Mouse (Mus musculus) brain, embryonic 14.5 days (tissue): ENCODE data around the gene BC067074. TPM values are rescaled to one million over a fixed set of nuclear protein-coding genes. Genes with fewer than 3 reads are reported as not detected.
A peak's percentile ranks its signal among the peaks of the same experiment; 100 is the strongest.
"Not testable (repeated sequence)": the region's sequence is repeated elsewhere in the genome, so short reads cannot be mapped to it uniquely, and the experiment has no call there.

Source experiments
- DNase-seq: peaks from one replicate; pipeline ENCODE4 v3.0.0-alpha.2; 2011; ENCODE audit warnings: low read depth
- CTCF ChIP-seq: fragments of 200-500 bp; IDR thresholded peaks from 2 replicates; pipeline ENCODE4 v1.5.1; 2012; ENCODE audit warnings: inconsistent platforms, mild to moderate bottlenecking, moderate library complexity, borderline replicate concordance; ENCODE audit not compliant: insufficient read depth, insufficient read length; ENCODE audit errors: extremely low read depth
- POLR2A ChIP-seq: fragments of 200-500 bp; IDR thresholded peaks from 2 replicates; pipeline ENCODE4 v1.6.1; 2012; ENCODE audit warnings: mild to moderate bottlenecking, inconsistent platforms, borderline replicate concordance; ENCODE audit not compliant: poor library complexity, insufficient read depth, insufficient read length, severe bottlenecking; ENCODE audit errors: extremely low read depth
- polyA plus RNA-seq: library from polyadenylated mRNA; depleted of rRNA; stranded (reverse); fragments of >200 nt; gene quantifications from 2 replicates; pipeline ENCODE4 v1.2.3, GENCODE M21; 2012

Gene BC067074
- polyA plus RNA-seq, 1 experiment = 2.7 TPM

DNA sequence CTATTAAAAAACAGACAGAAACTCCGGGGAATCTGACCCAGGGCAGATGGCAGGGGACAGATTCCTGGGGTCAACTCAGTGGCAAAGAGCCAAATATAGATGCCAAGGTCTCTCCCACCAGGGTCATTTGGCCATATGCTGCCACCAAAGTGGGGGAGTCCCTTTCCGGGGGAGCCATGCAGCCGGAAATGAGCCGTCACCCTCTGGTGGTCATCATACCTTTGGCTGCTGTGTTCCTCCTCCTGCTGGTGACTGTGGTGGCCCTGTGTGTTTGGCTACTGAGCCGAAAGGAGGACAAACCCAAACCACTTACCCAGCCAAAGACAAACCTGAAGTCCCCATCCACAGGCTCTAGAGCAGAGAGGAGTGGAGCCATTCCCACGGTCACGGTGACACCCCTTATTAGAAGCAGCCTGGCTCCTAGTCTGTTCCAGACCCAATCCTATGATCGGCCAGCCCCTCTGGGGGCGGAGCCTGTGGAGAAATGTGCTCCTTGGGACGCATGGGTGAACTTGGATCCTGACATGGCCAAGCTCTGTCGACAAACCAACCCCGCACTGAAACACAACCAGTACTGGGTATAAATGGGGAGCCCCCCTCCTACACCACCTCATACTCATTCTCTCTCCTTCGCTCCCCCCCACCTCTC is 76.1 kb downstream of the BC067074 start:
- DNase-seq = no peak
- no peak for TF ChIP-seq POLR2A
- TF ChIP-seq CTCF = no peak

DNA sequence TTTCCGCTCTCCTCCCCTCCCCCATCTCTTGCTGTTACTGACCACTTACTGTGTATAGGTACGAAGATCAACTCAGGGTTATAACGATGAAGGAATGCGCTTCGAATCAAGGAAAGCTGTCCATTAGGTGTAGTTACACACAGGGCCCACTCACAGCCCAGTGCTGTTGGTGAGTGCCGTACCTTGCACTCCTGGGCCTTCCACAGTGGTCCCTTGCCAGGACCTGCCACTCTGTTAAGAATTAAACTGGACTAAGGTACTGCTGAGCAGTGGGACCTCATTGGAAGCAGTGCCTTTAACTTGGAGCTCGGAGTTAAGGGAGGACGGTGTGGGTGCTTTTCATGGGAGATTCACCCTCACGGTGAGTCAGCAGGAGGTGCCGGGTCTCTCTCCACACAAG is 76.7 kb downstream of the BC067074 start:
- DNase-seq = no peak
- TF ChIP-seq CTCF = no peak
- TF ChIP-seq POLR2A = no peak

DNA sequence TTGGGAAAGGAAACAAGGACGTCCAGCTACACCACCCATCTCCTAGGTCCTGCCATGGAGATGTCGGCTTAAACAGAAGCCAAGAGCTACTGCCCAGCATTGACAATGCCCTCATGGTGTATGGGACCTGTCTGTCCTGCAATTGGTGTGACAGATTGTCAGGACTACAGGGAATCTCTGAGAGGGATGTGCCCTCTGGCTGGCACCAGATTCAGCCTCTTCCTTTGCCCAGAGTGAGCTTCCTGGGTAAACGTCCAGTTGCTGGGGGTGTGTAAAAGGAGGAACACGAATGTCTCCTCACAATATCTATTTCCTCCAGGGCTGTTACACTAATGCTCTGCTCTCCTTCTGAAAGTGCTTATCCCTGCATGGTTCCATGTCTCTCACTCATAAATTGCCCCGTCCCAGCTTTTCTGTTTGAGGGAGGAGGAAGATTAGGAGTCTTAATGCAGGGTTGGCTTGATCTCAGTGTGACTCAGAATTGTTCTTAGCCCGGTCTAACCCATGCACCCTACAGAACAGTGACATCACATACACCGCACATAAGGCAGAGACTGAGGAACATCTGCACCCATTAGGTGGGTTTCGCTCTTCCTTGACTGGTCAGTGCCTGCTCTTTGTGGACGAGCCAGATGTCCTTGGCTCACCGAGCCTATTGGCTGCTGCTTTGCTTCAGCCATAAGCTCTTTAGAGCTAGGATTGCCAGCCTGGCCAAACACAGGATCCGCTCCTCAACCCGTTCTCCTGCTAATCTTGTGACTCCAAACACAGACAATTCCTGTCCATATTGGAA is 80.5 kb downstream of the BC067074 start:
- TF ChIP-seq POLR2A = no peak
- no peak for TF ChIP-seq CTCF
- DNase-seq = no peak

DNA sequence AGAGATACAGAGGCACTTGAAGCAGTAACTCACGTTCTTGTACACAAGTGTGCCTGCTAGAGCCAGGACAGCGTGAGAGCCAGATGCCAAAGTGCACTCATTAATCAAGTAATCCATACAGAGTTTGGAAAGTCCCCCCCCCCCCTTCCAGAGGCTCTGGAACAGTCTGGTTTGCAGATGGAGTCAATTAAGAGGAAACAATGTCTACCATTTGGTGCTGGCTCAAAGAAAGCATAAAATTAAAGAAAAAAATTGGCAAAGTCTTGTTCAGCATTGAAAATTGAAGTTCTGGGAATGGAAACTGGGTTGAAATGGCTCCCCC is 81.1 kb downstream of the BC067074 start:
- DNase-seq = peak; percentile 71
- no peak for TF ChIP-seq POLR2A
- TF ChIP-seq CTCF = no peak

DNA sequence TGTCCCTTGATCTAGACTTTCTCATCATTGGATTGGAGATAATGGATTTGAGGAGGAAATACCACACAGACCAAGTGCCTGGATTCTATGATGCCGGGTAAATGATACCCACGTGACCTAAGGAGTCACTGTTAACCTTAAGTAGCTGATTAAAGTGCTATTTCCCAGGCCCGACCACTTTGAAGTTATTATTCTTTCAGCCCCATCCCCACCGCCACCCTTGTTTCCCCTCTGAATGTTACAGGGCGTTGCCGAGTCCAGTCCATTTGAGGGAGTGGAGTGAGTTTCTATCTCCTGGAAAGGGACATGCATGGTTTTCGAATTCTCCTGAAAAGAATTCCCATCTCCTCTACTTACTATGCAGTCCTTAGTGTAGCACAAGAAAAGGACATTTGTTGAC is 84.7 kb downstream of the BC067074 start:
- TF ChIP-seq POLR2A (no peak), CTCF (no peak)
- no peak for DNase-seq

DNA sequence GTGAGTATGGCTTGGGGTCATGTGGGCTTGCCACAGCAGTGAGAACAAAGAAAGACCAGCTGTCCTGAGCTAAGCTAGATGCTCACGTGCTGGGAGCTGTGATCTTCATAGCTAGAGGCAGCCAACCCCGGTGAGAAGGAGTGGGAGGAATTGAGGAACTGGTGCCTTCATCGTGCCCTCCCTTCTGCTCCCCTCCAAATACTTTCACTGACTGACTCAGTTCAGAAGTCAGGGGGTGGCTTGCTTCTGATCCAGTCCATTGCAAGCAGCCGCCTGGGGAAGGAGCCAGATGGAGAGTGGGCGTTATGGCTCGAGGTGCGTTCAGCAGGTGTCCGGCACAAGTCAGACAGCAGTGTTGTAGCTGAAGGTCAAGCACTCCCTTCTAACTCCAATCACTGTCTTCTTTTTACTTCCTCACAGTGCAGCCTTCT is 86.0 kb downstream of the BC067074 start:
- DNase-seq = no peak
- TF ChIP-seq CTCF = no peak
- TF ChIP-seq POLR2A = no peak

DNA sequence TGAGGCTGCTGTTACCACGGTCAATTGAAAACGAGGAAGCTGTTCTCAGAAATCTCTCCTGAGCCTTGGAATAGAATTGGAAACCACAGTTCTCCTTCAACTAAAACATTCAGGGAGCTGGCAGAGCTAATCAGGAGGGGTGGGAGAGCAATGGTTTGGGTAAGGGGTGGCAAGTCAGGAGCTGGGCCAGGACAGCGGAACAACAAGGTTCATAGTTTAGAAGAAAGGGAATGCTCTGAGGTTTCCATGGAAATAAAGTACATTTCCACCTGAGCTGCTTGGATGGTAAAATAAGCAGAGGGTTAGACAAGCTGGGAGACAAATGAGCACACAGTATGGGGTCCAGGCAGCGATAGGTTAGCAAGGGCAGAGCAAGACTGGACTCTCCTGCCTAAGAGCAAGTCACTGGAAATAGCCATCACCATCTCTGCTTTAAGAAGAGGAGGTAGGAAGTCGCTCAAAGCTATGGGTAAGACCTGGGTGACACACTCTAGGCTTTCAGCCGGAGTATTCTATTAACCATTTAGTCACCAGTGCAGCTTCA is 86.9 kb downstream of the BC067074 start:
- DNase-seq = no peak
- TF ChIP-seq CTCF (no peak), POLR2A (no peak)

DNA sequence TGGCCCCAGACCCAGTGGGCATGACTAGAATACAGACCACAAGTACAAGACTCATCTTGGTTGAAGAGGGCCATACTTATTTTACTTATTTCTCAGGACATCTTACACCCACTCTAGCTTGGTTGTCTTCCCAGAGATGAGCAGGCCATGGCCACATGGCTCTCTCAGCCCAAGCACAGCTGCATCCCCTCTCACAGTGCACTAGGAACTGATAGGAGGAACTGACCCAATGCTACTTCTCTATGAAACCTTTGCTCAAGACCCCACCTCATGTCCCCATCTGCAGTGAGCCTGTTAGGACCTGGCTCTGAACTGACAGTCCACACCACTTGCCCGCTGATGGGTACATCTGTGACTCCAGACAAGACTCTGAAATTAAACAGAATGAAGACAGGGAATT is 88.8 kb downstream of the BC067074 start:
- no peak for DNase-seq
- TF ChIP-seq POLR2A (no peak), CTCF (no peak)

DNA sequence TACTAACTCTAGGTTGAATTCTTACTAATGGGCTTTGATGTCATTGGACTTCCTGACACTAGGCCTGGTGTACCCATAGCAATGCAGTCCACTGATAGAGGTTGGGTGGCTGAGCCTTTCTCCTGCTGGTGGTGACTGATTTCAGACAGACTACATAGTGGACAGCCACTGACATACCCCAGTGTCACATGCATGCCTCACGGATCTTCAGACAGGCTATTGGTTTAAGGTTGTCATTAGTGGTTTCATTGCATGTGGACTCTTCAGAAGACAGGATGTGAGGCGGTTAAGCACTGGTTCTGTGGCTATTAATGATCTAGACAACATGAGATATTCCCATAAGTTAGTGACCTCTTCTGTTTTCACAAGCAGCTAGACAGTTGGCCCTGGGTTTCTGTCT is 89.2 kb downstream of the BC067074 start:
- no peak for DNase-seq
- TF ChIP-seq CTCF (no peak), POLR2A (no peak)

DNA sequence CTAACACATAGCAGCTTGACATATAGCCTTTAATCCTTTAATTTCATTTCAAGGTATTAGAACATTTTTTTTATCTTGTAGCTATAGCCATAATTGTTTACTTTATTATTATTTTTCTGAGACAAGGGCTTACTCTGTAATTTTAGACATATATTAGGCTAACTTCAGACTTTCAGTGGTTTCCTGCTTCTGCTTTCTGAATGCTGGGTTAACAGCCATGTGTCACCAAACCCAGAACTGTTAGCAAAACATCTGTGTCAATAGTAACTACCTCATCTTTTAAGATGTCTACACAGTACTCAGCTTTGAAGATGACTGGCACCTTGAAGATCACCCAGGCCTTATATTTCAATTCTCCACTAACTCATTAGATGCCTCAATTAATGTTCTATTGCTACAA is 89.8 kb downstream of the BC067074 start:
- DNase-seq = not testable (repeated sequence)

DNA sequence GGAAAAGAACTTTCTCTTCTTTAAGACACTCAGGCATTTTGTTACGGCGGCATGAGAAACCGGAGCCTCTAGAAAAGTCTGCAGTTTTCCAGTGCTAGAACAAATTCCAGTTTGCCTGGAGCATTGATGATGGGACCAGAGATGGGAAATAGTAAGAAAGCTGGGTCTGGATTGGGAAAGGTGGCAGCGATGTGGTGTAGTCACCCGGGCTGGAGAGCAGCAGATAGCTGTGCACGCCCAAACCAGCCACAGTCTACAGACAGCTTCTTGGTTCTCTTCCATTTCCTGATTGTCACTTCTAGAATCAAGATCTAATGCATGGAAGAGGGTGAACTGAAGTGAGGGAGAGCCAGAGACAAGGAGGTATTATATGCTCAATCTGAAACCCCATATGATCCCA is 100.4 kb downstream of the BC067074 start:
- DNase-seq = no peak
- TF ChIP-seq POLR2A = no peak
- no peak for TF ChIP-seq CTCF

DNA sequence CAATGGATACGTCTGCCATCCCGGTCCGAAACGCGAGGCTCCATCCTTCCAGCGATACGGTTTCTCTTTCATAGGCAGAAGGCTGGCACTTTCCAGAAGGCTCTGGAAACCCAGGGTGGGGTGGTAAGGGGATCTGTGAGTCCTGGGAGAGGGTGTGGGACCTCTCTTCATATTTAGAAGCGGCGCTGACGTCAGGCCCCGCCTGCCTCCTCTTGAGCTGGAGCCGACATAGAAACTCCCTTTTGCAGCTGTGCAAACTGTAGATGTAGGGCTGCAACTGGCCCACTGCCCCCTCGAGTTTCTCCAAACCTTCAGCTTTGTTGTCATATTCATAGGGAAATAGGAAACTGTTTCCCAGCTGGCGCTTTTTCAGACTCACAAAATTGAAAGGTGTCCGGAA is 101.6 kb downstream of the BC067074 start:
- TF ChIP-seq CTCF = no peak
- TF ChIP-seq POLR2A = no peak
- DNase-seq = no peak
